Mouse (Mus musculus) MEL-GATA-1-ER (cell line): Measurements from ENCODE around the gene Ybx3.

ENCODE experiments used
- DNase-seq: peaks from one replicate; pipeline ENCODE4 v3.0.0-alpha.2; 2012; ENCODE audit warnings: low read depth; ENCODE audit errors: extremely low read depth

Ybx3 gene

DNA sequence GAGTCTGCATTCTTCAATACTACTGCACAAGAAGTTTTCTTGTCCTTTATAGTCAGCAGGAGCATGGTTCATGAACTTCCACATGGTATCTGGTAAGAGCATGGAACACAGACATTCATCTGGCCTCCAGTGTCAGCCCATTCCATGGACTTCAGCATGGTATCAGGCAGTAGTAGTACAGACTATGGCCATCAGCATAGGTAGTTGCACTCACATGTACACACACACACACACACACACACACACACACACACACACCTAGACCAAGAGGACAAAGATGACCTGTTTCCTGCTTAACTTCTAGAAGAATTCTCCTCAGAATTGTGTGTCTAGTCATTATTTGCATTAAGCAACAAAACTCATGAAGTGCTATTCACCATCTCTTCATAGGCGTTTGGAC, 49.5 kb downstream of the Ybx3 start:
- DNase-seq: no peak

DNA sequence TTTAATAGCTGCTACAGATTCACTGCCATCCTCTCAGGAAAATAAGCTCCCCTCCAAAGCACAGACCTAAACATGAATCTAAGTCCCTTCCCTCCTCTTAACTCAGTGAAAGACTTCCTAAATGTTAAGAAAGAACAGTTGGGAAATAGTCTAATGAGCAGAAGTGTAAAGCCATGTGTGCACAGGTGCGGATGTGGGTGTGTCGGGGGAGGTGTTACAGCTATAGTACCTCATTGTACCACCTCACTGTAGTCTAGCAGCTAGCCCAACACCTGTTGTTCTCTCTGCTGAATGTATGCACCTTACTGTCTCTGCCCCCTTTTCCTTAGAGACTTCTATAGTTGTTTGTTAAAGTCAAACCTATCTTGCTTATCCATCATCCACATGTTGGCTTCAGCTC, 61.2 kb downstream of the Ybx3 start:
- no peak for DNase-seq

DNA sequence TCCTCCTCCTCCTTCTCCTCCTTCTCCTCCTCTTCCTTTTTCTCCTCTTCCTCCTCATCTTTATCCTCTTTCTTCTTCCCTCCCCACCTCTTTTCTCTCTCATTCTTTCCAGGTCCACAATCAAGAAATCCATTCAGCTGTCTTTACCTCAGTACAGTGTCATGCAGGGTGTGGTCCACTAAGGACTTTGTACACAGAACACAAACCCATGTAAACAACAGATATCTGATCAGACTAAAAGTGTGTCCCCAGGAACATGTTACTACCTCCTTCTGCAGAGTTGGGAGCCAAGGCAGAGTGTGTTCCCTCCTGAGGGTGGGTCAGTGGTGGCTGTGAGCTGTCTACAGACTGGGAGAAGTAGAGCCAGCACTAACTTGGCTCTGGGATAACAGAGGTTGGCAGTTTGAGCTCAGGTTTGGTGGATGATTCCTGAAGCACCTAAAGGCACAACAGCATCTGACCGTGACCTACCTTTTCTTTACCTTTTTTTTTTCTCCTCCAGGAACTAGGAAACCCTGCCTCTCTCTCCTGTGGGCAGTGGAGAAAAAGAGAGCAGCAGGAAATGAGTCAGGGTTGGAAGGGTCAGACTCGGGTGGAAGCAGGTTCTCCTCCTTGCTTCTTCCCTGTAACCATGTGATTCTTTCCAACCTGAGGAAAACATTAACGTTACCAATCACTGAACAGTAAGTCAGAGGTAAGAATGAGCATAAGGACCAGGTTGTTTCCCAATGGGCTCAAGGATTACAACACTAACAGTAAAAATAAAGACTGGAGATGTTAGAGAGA, 66.2 kb downstream of the Ybx3 start:
- no peak for DNase-seq

DNA sequence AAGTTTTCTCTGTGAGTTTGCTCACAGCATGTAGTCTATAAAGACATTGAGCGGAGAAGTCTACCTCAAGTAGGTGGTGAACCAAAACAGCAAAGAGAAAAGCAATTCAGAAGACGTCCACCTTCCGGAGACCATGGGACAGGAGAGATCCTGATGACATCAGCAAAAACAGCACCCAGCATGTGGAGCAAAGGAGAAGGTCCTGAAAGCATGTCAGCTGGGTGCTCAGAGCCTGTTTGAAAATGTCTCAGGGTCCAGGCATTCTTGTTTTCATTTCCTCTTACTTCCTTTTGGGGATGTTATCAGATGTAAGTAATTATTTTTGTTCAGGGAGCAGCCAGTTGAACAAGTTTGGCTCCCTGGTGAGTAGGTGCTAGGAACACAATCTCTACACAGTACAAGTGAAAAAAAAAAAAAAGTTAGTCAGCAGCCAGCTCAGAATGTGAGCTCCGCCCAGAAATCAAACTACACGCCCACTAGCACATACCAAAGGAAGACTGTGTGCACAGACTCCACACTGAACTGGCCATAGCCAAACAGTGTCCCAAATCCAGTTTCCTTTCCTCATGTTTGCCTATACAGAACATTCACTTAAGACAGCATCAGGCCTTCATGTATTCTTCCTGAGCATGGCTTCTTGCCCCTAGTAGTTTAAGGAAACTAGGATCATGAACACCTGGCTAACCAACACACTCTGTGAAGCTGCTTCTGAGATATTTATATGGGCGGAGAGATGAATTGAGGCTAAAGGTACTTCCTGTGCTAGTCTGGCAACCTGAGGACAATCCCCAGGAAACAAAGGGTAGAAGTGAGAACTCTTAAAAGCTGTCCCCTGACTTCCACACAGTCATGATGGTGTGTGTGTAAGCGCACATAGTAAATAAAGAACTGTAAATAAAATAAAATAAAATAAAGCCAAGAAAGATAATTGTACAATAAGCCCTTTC, 71.8 kb downstream of the Ybx3 start:
- DNase-seq: no peak
